In the genomic region with DNA sequence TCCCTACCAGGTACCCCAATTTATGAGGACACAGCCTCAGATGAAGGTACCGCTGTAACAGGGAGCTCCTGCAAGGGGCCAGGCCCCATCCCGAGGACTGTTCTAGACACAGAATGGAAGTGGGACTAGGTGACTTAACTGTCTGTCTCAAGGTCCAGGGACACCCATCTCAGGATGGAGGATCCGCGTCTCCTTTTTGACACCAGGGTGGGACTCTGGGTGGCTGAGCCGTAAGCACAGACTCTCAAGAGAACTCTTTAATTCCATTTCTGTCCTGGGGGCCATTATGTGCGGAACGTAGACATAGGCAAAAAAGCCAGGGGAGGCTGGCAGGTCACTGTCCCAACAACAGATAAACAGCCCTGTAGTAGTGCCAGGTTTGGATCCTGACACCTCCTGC, we compare ENCODE assay signal across 16 mouse cellular contexts. TPM values are rescaled to one million over a fixed set of nuclear protein-coding genes. Genes with fewer than 3 reads are reported as not detected.
DNase-seq lines count a peak whose midpoint lies in the region; ATAC-seq and TF ChIP-seq lines count a peak whose summit lies in the region.
"Had no signal": no experiment of that assay in that cellular context is flagged by ENCODE, and none has a peak within 500 bp of the region (broad histone marks: within the 10 kb centered on the region; RNA-seq: fewer than 3 reads in every experiment).

No protein-coding gene starts in this region.

- H3K27me3 ChIP-seq in hindbrain, embryonic 13.5 days = peaks cover 5% of the 10 kb centered on the region; the same call in 1 of the 2 replicates
- no peaks in the 10 kb centered on the region; the same call in 1 of the 2 replicates for H3K27me3 ChIP-seq in hindbrain, embryonic 11.5 days (ENCODE audit: control insufficient read depth, insufficient read depth, low read length)
- no peaks in the 10 kb centered on the region for H3K27me3 ChIP-seq in G1E (ENCODE audit: insufficient read depth, low read length)
- H3K27me3 ChIP-seq in MEL (ENCODE audit: control insufficient read depth in 1 of 2, insufficient read depth in 2 of 2, low read length in 2 of 2) = no peaks in the 10 kb centered on the region
- H3K27me3 ChIP-seq in limb, embryonic 11.5 days (ENCODE audit: control insufficient read depth, insufficient read depth, low read length) = no peaks in the 10 kb centered on the region
- H3K27me3 ChIP-seq: CH12.LX had no signal

- TF ChIP-seq EP300 in MEL (IDR thresholded peaks at IDR 0.05; ENCODE audit: low read depth in 1 of 2, low read length in 2 of 2) = no peak

- H3K4me1 ChIP-seq in hindbrain, embryonic 13.5 days (replicated peaks) = peaks cover 72% of the 10 kb centered on the region
- 0 out of 2 replicates have a peak, but pooled peaks cover 4% of the 10 kb centered on the region for H3K4me1 ChIP-seq in hindbrain, embryonic 11.5 days (replicated peaks; ENCODE audit: control insufficient read depth, insufficient read depth, low read length)
- H3K4me1 ChIP-seq in G1E (ENCODE audit: insufficient read depth, low read depth, low read length) (peaks cover 98% of the 10 kb centered on the region), MEL (ENCODE audit: control insufficient read depth in 1 of 2, insufficient read depth in 2 of 2, low read length in 2 of 2) (peaks cover 42 to 92% of the 10 kb centered on the region in 2 experiments)
- H3K4me1 ChIP-seq in limb, embryonic 11.5 days (ENCODE audit: control insufficient read depth, insufficient read depth, low read length) = no peaks in the 10 kb centered on the region; the same call in 1 of the 2 replicates

- H3K9ac ChIP-seq in hindbrain, embryonic 13.5 days = 0 out of 2 replicates have a peak overlapping the region, but pooled peaks have one; percentile 0
- H3K9ac ChIP-seq in hindbrain, embryonic 11.5 days (ENCODE audit: low read depth, low read length) = no peak overlapping the region
- peak overlapping the region; percentile 62 for H3K9ac ChIP-seq in MEL (ENCODE audit: control insufficient read depth, low read depth, low read length, poor library complexity, severe bottlenecking)
- no peak overlapping the region; the same call in 1 of the 2 replicates for H3K9ac ChIP-seq in limb, embryonic 11.5 days (ENCODE audit: low read length)
- H3K9ac ChIP-seq: forebrain, postnatal 0 days had no signal

- no peak for ATAC-seq in hindbrain, embryonic 13.5 days (ENCODE audit: low FRiP score)
- no peak for ATAC-seq in hindbrain, embryonic 11.5 days (ENCODE audit: low FRiP score)
- ATAC-seq in G1E (ENCODE audit: extremely low read depth, insufficient number of reproducible peaks, low FRiP score, poor library complexity, severe bottlenecking) = no peak
- ATAC-seq in limb, embryonic 11.5 days (ENCODE audit: insufficient number of reproducible peaks, low FRiP score, low TSS enrichment, low read depth) = no peak
- ATAC-seq: forebrain, postnatal 0 days had no signal

- H3K27ac ChIP-seq in hindbrain, embryonic 13.5 days = no peak overlapping the region
- H3K27ac ChIP-seq in hindbrain, embryonic 11.5 days (ENCODE audit: low read depth, low read length) = no peak overlapping the region; the same call in 1 of the 2 replicates
- peak overlapping the region; percentile 98 for H3K27ac ChIP-seq in MEL (ENCODE audit: control insufficient read depth, low read depth, low read length)
- no peak overlapping the region; the same call in 1 of the 2 replicates for H3K27ac ChIP-seq in limb, embryonic 11.5 days (replicated peaks; ENCODE audit: low read depth, low read length)
- H3K27ac ChIP-seq: macrophage had no signal

- no peak for TF ChIP-seq RAD21 in MEL (IDR thresholded peaks at IDR 0.05; ENCODE audit: low read depth, low read length)

- WGBS in hindbrain, embryonic 13.5 days = 91% methylated on average over 7 of the region's 7 CpGs
- WGBS in hindbrain, embryonic 11.5 days = 88% methylated on average over 7 of the region's 7 CpGs
- 87% methylated on average over 7 of the region's 7 CpGs for WGBS in limb, embryonic 11.5 days

- peaks cover 26% of the 10 kb centered on the region for H3K79me2 ChIP-seq in MEL (ENCODE audit: control insufficient read depth, insufficient read depth, low read length, poor library complexity)

- no peak overlapping the region for H3K4me2 ChIP-seq in hindbrain, embryonic 13.5 days
- no peak overlapping the region for H3K4me2 ChIP-seq in hindbrain, embryonic 11.5 days (replicated peaks; ENCODE audit: low read depth, low read length)
- H3K4me2 ChIP-seq in limb, embryonic 11.5 days (ENCODE audit: low read depth, severe bottlenecking) = 0 out of 2 replicates have a peak overlapping the region, but pooled peaks have one; percentile 7

- H3K36me3 ChIP-seq in hindbrain, embryonic 13.5 days = no peaks in the 10 kb centered on the region
- no peaks in the 10 kb centered on the region for H3K36me3 ChIP-seq in hindbrain, embryonic 11.5 days (ENCODE audit: control insufficient read depth, insufficient read depth, low read length)
- H3K36me3 ChIP-seq in G1E (replicated peaks) (peaks cover 98% of the 10 kb centered on the region), MEL (ENCODE audit: control insufficient read depth in 1 of 2, insufficient read depth in 2 of 2, low read length in 2 of 2) (peaks cover 7 to 94% of the 10 kb centered on the region in 2 experiments; a peak in 3 of 4 replicates)
- H3K36me3 ChIP-seq in limb, embryonic 11.5 days (ENCODE audit: control insufficient read depth, insufficient read depth, low read length) = no peaks in the 10 kb centered on the region

- TF ChIP-seq CTCF in G1E (IDR thresholded peaks at IDR 0.05; ENCODE audit: low read depth, low read length) = no peak
- TF ChIP-seq CTCF in MEL (IDR thresholded peaks at IDR 0.05 in 2 of 3, conservative IDR thresholded peaks at IDR 0.05 in 1 of 3; ENCODE audit: control insufficient read depth in 1 of 3, insufficient read depth in 1 of 3, low read depth in 2 of 3, low read length in 3 of 3, poor library complexity in 1 of 3, severe bottlenecking in 1 of 3) = no peak

- H3K4me3 ChIP-seq in hindbrain, embryonic 13.5 days = no peak overlapping the region
- no peak overlapping the region for H3K4me3 ChIP-seq in hindbrain, embryonic 11.5 days (ENCODE audit: low read depth, low read length)
- H3K4me3 ChIP-seq in G1E (ENCODE audit: low read depth, low read length) (peak overlapping the region; percentile 66; the same call in 1 of the 2 replicates), MEL (ENCODE audit: control insufficient read depth in 1 of 2, insufficient read depth in 1 of 2, low read depth in 2 of 2, low read length in 2 of 2) (no peak overlapping the region)
- no peak overlapping the region for H3K4me3 ChIP-seq in limb, embryonic 11.5 days (ENCODE audit: low read depth, low read length)

- H3K9me3 ChIP-seq in hindbrain, embryonic 13.5 days = no peaks in the 10 kb centered on the region
- no peaks in the 10 kb centered on the region for H3K9me3 ChIP-seq in hindbrain, embryonic 11.5 days (ENCODE audit: control insufficient read depth, low read length)
- H3K9me3 ChIP-seq in G1E (replicated peaks) = no peaks in the 10 kb centered on the region
- no peaks in the 10 kb centered on the region for H3K9me3 ChIP-seq in MEL (replicated peaks; ENCODE audit: insufficient read depth, low read length)
- no peaks in the 10 kb centered on the region for H3K9me3 ChIP-seq in limb, embryonic 11.5 days (ENCODE audit: control insufficient read depth, low read length)

- no peak for DNase-seq in hindbrain, embryonic 11.5 days (ENCODE audit: low spot score)
- DNase-seq in G1E (ENCODE audit: low spot score) (no peak), MEL (ENCODE audit: low read depth, low spot score) (peak; percentile 78)
- no peak for DNase-seq in limb, embryonic 11.5 days (ENCODE audit: low spot score)
- DNase-seq in right cerebral cortex, adult 2 months (ENCODE audit: low spot score in 2 of 2) = no peak
- no peak for DNase-seq in urinary bladder, postnatal 10 days (ENCODE audit: low spot score)
- no peak for DNase-seq in kidney, adult 9 months
- DNase-seq: adrenal gland, postnatal 10 days; cerebellum, postnatal 25 days; forebrain, postnatal 0 days; gastrocnemius, postnatal 36 days; thymus, adult 2 months had no signal

- no peak for TF ChIP-seq POLR2A in MEL (IDR thresholded peaks at IDR 0.05; ENCODE audit: control insufficient read depth in 1 of 2, insufficient read depth in 1 of 2, low read depth in 1 of 2, low read length in 2 of 2, poor library complexity in 1 of 2)

TF ChIP-seq in MEL, 35 proteins besides CTCF, POLR2A, EP300 and RAD21 (continues in another document):
- TF ChIP-seq POLR2AphosphoS2 (IDR thresholded peaks at IDR 0.05; ENCODE audit: low read length) = no peak

RNA-seq across cellular contexts. Expression of a gene that starts 38.4 kb away (rescaled TPM):
- polyA plus RNA-seq in hindbrain, embryonic 13.5 days (2015; fragmentation: Nextera tagmentation; extraction: Ambion mirVana) = not detected in 2 replicates
- polyA plus RNA-seq in hindbrain, embryonic 11.5 days (2014; fragmentation: Nextera tagmentation; extraction: Ambion mirVana) = 0.11 and 0.25 TPM in 2 replicates
- total RNA-seq in G1E (2014; fragmentation: Nextera tagmentation) (not detected in 2 replicates), G1E (2017) (not detected in 2 replicates), MEL (2012; rRNA removed) (0.12 TPM in 1 of 2 replicates, not detected in the other)
- polyA plus RNA-seq in G1E (2012) (not detected in 2 replicates), MEL (2012; ENCODE audit: insufficient read depth in 1 of 2, insufficient read length in 2 of 2, low read depth in 1 of 2, low replicate concordance in 2 of 2, missing spikeins in 1 of 2) (under 1 TPM in 1 of 2 experiments, not detected in 1; 0.07 TPM)
- polyA plus RNA-seq in limb, embryonic 11.5 days (2014; fragmentation: Nextera tagmentation; extraction: Ambion mirVana) = not detected in 2 replicates
- total RNA-seq: adrenal gland, postnatal 10 days; forebrain, postnatal 0 days; gastrocnemius, postnatal 36 days had no signal
- polyA plus RNA-seq: embryonic facial prominence, embryonic 14.5 days; macrophage had no signal

RNA-seq across cellular contexts. Expression of a gene that starts 40.2 kb away (rescaled TPM):
- polyA plus RNA-seq in hindbrain, embryonic 13.5 days (2015; fragmentation: Nextera tagmentation; extraction: Ambion mirVana) = 1.4 and 1.5 TPM in 2 replicates
- polyA plus RNA-seq in hindbrain, embryonic 11.5 days (2014; fragmentation: Nextera tagmentation; extraction: Ambion mirVana) = 1.6 and 1.9 TPM in 2 replicates
- total RNA-seq in G1E (2014; fragmentation: Nextera tagmentation) (254 and 292 TPM in 2 replicates), G1E (2017) (53.1 and 54.4 TPM in 2 replicates), MEL (2012; rRNA removed) (104 and 133 TPM in 2 replicates)
- polyA plus RNA-seq in G1E (2012) (1,150 and 1,251 TPM in 2 replicates), MEL (2012; ENCODE audit: insufficient read depth in 1 of 2, insufficient read length in 2 of 2, low read depth in 1 of 2, low replicate concordance in 2 of 2, missing spikeins in 1 of 2) (100 to 1,000 TPM; 260 to 343 TPM)
- polyA plus RNA-seq in limb, embryonic 11.5 days (2014; fragmentation: Nextera tagmentation; extraction: Ambion mirVana) = 1.3 and 1.4 TPM in 2 replicates

RNA-seq across cellular contexts. Expression of a gene that starts 54.3 kb away (rescaled TPM):
- 38.0 and 38.5 TPM in 2 replicates for polyA plus RNA-seq in hindbrain, embryonic 13.5 days (2015; fragmentation: Nextera tagmentation; extraction: Ambion mirVana)
- 38.4 and 38.6 TPM in 2 replicates for polyA plus RNA-seq in hindbrain, embryonic 11.5 days (2014; fragmentation: Nextera tagmentation; extraction: Ambion mirVana)
- total RNA-seq in G1E (2014; fragmentation: Nextera tagmentation) (40.3 and 45.8 TPM in 2 replicates), G1E (2017) (52.7 and 58.4 TPM in 2 replicates), MEL (2012; rRNA removed) (84.3 and 98.5 TPM in 2 replicates)
- polyA plus RNA-seq in G1E (2012) (134 and 143 TPM in 2 replicates), MEL (2012; ENCODE audit: insufficient read depth in 1 of 2, insufficient read length in 2 of 2, low read depth in 1 of 2, low replicate concordance in 2 of 2, missing spikeins in 1 of 2) (100 to 1,000 TPM in 1 of 2 experiments, 10 to 100 TPM in 1; 30.2 to 122 TPM)
- polyA plus RNA-seq in limb, embryonic 11.5 days (2014; fragmentation: Nextera tagmentation; extraction: Ambion mirVana) = 45.8 and 52.6 TPM in 2 replicates

Comparison
In these comparisons a context has a peak if more than half of its experiments do, and no peak if none do; other contexts are left out.
1. H3K9ac ChIP-seq: peak in hindbrain, embryonic 13.5 days (single experiment) and MEL (single experiment); none in hindbrain, embryonic 11.5 days (single experiment) and limb, embryonic 11.5 days (single experiment).
2. RNA of a gene that starts 40.2 kb away (polyA plus RNA-seq): 1,150 to 1,251 TPM in G1E and 260 to 343 TPM in MEL; 1.6 to 1.9 TPM in hindbrain, embryonic 11.5 days, 1.4 to 1.5 TPM in hindbrain, embryonic 13.5 days and 1.3 to 1.4 TPM in limb, embryonic 11.5 days; every median in the first group is over 10 times any median in the second.